Mouse (Mus musculus): ENCODE data around the gene Bad. TPM values are rescaled to one million over a fixed set of nuclear protein-coding genes. Genes with fewer than 3 reads are reported as not detected.

The Bad gene
- 35.8 and 50.6 TPM in 2 replicates for polyA plus RNA-seq (2012; rRNA removed)

DNA sequence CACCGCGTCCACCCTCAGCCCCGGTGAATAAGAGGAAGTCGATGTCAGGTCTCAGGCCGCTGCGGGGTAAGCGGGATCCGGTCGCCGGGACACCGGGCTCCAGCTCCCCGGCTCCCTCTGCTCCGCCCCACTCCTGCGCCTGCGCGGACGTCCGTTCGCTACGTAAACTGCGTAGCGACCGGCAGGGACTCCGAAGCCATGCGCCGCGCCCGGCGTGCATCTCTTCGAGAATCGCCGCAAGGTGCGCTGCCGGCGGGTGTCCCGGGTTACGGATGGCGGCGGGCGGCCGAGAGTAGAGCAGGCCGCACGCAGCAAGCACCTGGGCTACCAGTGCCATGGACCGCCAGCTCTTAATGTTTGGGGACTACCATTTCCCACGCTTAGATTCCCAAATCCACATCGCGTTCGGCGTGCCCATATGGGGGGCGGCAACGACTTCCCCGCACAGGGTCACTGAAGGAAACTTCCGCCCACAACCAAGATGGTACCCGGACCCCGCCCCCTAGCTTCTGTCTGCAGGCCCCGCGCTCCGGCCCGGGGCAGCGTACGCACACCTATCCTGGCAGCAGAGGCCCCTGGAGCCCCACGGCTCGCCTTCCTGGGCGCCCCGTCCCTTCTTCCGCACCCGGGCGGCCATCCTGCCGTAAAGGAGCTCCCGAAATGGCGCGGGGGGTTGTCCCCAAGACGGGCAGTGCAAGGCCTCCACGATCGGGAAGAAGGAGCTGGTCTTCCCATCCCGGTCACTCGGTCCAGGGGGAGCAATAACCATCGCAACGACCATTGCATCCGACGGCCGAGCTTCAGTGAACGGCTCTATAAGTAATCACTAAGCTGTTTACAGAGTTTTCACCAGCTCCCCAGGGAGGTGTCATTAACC is at the start of gene Bad:
Gene Bad, plus strand, starts transcription at position 490 of the 877 bp plus-strand sequence.

DNA sequence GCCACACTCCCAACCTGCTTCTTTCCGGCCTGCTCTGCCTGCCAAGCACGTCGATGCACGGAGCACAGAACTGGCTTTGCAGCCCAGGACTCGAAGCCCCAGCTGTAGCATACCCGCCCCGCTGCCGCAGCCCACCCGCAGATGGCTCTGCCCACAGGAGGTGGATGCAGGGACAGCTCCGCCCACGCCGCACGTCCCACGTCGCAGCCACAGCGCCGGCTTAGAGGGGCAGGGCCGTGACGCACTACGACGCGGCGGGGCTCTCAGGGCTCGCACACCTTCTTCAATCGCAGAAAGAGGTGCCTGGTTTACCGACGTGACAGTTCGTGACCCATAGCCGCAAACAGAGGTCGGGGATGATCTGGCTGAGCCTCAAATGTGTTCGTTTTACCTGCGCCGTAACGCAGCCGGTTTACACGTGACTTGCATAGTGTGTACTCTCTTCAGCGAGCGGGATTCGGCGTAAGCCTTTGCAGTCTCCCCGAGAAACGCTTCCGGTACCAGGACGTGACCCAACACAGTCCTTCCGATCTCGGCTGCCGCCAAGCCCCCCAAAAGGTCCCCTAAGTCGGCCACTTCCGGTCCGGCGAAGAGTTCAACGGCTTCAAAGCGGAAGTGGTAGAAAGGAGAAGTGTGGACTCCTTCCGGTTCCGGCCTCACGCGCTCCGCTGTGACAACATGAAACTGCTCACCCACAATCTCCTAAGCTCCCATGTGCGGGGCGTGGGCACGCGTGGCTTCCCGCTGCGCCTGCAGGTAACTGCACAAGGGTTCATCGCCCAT is 32.0 kb upstream of the Bad start, which contains the start of the genes Trmt112 and Prdx5:
Gene Trmt112, plus strand, starts transcription at position 192 of the 783 bp plus-strand sequence.
Gene Prdx5, minus strand, starts transcription at position 600 of the 783 bp plus-strand sequence.

GRCm38 (mm10) chr19:6921647-6922567 is 19.8 kb upstream of the Bad start, which contains the start of gene Esrra:
TSS of gene Esrra (minus strand) at chr19:6921813.

DNA sequence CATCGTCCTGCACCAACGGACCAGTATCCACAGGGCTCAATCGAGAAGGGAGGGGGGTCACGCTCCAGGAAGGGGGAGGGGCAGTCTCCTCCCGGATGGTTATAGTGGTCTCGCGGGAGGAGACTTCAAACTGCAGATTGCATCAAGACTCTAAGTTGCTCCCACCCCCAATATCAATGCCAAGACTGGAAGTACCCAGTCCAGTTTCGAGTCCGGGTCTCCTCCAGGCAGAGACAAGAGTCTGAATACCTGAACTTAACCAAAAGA is 16.4 kb upstream of the Bad start, which contains the start of gene Catsperz:
Gene Catsperz, minus strand, starts transcription at position 74 of the 267 bp plus-strand sequence.

DNA sequence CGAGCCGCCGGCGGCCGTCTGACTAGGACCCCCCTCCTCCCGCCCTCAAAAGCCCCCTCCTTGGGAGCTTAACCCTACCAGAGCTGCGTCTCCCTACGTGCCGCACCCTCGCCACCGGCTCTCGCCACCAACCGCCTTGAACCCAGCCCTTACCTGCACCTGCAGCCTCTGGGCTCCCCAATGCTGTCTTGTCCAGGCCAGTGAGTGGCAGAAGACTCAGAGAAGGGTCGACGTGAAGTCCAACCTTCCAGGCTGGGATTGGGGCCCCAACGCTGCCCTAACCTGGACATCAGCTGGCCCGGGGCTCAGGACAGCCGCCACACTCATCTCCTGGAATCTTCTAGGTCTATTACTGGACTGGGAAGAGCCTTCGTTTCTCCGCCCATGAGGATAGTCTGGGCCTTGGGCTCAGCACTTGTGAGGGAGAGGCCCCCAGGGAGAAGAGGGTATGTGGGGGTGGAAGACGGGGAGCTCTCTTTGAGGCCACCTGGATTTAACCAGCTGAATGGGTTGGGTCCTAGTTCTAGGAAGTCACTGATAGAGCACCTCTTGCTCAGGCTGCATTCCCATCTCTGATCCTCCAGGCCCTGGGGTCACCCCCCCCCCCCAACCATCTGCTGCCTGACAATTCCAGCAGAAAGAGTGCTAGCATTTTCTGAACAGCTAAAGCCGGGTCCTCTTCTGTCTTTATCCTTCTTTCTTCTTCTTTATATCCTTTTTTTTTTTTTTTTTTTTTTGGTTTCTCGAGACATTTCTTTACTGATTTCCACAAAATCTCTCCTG is 7.3 kb upstream of the Bad start, which contains the start of gene Kcnk4:
Gene Kcnk4, minus strand, starts transcription at position 321 of the 783 bp plus-strand sequence.

GRCm38 (mm10) chr19:6942249-6942691 is 609 bp downstream of the Bad start, which contains the start of gene Gpr137:
TSS of gene Gpr137 (minus strand) at chr19:6942480.

DNA sequence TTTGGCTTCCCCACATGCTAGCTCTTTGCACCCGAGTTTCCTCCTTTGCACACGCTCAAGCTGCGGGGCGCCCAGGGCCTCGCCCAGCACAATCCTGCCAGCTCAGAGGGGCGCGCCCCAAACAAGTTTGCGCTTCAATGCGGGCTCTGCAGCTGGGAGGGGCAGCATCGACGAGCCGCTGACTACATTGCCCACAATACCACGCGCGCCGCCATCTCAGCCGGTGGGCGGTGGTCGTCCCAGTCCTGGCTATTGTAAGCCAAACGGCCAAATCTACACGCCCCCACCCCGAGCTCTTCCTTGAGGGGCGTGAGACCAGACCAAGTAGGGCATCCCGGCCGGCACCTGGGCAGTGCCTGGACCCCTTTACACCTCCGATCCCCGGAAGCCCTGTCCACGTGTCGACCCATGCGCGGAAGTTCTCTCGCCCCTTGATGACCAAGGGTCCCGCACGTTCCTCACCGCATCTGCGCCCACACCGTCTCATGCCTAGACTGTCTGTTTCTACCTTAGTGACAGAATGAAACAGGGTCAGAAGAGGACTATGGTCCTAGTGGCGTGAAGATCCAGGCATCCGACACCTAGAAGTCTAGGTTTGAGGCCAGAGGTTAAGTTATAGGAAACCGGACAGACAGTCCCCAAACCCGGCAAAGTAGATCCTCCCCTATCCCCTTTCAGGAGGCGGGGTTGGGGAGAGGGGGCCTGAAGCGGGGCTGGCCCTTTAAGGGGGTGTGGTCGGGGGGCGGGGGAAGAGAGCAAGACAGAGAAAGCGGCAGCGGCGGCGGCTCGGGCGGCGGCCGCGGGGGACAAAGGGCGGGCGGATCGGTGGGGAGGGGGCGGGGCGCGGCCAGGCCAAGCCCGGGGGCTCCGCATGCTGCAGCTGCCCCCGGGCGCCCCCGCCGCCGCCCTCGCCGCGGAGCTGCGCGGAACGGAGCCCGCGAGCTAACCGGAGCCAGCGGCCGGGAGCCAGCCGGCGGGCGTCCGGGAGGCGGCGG is 32.8 kb downstream of the Bad start, which contains the start of gene Ppp1r14b:
Gene Ppp1r14b, plus strand, starts transcription at position 758 of the 995 bp plus-strand sequence.

GRCm38 (mm10) chr19:6975537-6976521 is 34.2 kb downstream of the Bad start, which contains the start of gene Plcb3:
TSS of gene Plcb3 (minus strand) at chr19:6976470.

GRCm38 (mm10) chr19:6980381-6981093 is 38.9 kb downstream of the Bad start, which contains the start of gene Fkbp2:
TSS of gene Fkbp2 (minus strand) at chr19:6980501.

DNA sequence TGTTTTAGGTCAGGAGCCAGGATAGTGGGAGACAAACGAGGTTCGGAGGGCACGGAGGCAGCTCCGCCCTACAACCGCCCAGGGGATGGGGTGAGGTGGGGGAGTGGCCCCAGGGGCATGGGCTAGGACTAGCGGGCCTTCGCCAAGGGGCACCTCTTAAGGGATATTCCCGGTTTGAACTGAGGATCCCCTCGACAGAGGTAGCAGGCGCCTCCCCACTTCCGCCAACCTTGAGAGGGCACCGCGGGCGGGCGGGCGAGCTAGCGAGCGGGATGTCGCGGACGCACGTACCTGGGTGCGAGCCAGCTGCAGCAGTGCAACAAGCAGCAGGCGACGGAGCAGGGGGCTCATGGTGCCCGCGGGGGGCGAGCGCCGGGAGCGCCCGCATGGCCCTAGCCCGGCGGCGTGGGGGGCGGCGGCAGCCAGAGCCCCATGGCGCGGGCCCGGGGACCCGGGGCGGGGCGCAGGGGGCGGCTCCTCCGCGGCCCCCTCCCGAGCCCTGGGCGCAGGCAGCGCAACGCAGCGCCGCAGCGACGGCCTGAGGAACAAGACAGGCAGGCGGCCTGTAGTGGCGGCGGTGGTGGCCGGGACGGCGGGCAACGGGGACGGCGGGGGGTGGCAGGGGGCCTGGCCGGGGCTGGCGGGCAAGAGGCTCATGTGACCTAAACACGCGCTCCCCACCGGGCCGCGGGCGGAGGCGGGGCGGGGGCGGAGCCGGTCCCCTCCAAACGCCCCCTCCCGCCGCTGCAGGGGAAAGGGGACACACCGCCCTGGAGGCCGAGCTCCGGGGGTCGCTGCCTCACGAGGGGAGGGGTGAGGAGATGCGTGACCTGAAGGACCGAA is 45.6 kb downstream of the Bad start, which contains the start of gene Vegfb:
Gene Vegfb, minus strand, starts transcription at position 591 of the 843 bp plus-strand sequence.

DNA sequence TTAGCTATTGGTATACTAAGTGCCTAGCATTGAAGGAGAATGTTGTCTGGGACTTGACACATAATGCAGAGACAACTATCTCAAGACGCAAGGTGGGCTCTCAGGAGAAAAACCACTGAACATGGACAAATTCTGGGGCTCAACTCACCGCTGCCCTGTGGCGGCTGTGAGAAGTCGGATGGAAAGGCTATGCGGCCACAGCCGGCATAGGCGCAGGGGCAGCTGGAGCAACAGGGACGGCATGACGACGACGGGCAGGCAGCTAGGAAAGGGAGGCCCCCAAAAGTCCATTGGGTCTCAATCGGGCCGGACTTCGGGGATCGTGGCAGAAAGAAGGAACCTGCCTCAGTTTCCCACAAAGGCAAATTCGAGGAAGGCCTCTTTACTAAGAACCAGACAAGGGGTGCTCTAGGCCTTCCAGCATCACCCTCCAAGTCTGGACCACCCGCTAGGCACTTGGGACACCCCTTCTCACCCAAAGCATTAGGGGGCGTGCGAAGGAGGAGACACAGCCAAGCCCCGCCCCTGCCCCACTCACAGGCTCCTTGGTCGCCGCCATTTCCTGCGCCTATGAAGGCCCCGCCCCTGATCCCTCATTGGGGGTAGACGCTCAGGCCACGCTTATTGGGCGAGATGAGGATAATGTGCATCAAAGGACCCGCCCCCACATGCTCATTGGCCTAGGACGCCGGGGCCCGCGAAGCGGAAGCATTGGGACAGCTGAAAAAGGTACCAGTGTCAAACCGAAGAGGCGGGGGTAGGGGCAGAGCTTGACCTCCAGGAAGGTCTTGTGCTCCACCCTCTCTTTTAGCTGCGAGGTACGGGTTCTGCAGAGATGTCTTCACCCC is 50.6 kb downstream of the Bad start, which contains the start of gene Dnajc4:
Gene Dnajc4, minus strand, starts transcription at position 562 of the 848 bp plus-strand sequence.

DNA sequence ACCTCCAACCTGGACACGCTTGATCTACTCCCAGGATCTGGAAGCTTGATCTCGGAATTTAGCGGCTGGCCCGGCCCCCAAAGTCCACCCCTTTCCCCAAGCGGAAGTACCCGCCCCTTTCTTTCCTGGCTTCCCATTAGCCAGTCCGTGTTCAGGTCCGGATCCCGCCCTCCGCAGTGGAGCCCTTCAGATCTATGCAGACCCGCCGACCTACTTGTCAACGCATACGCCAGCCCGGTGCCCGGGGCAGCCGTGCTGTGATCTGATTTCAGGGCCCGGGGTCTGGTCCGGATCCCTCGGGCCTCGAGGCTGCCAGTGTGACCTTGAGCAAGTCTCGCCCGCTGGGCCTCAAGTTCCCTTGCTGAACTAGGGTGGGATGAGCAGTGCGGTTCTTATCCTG is 54.3 kb downstream of the Bad start, which contains the start of the genes Nudt22 and Trpt1:
Gene Nudt22, minus strand, starts transcription at position 112 of the 400 bp plus-strand sequence.
Gene Trpt1, plus strand, starts transcription at position 126 of the 400 bp plus-strand sequence.

